Mouse (Mus musculus) cerebellum, postnatal 25 days (tissue): ENCODE data around the gene Cd55b.
"Not testable (repeated sequence)": the region's sequence is repeated elsewhere in the genome, so short reads cannot be mapped to it uniquely, and the experiment has no call there.

Experiments used
- DNase-seq, 2 experiments: peaks; one replicate each; pipeline ENCODE4 v3.0.0; 2021; ENCODE audit warnings: mixed read lengths in 2 of 2

Cd55b gene

GRCm38 (mm10) chr1:130422664-130423111 is at the start of gene Cd55b:
Gene Cd55b (minus strand): TSS chr1:130423009.
- DNase-seq = peak; percentile 58 to 74

DNA sequence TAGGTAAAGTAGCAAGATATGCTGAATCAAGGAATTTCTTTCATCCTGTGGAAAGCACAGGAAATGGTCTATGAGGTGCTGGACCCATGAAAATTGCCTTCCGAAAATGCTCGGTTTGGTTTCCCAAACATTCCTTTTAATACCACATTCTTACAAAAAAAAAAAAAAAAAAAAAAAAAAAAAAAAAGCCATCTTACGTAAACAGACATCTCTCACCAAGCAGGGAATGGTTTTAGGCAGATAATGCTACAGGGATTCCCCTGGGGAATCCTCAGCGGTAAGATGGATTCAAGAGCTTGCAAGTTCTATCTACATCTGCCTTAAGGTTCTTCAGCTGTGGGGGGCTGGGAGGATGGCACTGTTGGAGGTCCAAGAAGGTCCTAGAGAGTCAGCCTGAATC is 47.3 kb upstream of the Cd55b start:
- no peak for DNase-seq

DNA sequence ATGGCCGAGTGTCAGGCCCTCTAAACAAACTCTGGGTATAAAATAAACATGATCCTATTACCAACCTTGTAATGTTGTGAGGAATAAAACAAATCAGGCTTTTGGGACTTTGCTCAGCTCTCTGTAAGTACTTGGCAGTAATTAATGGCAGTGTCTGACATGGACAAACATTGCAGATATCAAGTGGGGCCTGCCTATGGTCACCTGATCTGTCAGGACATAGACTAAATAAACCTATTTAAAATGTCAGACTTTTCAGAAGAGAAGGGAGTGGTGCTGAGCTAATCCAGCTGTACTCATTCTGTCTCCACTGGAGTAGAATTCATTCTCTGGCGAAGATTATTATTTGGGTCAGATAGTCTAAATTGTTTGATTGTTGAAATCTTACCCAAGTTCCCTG is 44.6 kb upstream of the Cd55b start:
- no peak for DNase-seq

GRCm38 (mm10) chr1:130464173-130464572 is 41.4 kb upstream of the Cd55b start:
- DNase-seq = no peak

DNA sequence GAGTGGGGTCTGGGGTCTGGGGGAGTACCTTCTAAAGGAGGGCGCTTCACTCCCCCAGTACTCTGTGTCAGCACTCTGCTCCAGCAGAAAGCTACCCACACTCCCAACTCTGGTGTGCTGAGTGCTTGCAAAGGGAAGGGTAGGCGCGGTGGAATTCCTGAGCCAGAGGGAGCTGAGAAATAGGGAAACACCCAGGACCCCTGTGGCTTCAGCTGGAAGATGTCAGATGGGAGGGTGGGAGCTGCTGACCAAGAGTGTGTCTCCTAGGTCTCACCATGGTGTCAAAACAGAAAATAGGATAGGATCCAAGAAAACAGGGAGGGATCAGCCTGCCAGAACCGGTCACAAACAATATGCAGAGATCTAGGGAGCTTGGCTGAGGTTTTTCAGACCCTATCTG is 40.1 kb upstream of the Cd55b start:
- no peak for DNase-seq

DNA sequence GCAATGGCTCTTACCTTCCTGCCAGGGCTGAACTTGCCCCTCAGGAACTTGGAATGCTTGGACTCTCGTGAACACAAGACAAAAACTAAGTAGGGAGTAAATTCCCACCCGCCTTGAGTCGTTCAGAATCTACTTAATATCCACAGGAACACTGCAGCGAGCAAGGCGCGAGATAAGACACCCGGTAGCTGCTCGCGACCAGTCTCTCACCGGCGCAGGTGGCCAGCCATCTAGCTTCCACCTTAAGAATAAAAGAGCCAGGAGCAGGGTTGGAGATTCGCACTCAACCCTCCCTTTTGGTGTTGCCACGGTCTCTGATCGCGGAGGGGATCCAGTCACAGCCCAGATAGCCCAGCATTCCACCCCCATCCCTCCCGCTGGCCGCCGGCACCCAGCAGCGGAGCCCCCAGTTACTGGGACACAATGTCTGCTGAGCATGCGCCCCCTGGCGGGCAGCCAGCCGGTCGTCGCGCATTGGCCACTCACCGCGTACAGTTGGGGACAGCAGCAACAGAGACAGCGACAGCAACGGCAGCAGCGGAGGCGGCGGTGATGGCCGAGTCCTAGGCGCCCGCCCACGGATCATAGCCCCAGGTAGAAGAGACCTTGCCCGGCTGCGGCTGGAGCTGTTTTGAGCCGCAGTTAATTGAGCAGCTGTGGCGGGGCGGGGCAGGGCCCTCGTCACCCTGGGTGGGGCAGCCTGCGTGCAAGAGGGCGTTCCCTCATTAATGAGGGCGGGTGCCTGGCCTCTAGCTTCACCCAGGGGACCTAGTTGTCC is 39.5 kb upstream of the Cd55b start, which contains the start of gene Cd55:
Cd55 (minus strand) TSS at position 661 of the 778 bp plus-strand sequence.
- peak; percentile 85 to 90 for DNase-seq

GRCm38 (mm10) chr1:130455111-130455510 is 32.3 kb upstream of the Cd55b start:
- no peak for DNase-seq

DNA sequence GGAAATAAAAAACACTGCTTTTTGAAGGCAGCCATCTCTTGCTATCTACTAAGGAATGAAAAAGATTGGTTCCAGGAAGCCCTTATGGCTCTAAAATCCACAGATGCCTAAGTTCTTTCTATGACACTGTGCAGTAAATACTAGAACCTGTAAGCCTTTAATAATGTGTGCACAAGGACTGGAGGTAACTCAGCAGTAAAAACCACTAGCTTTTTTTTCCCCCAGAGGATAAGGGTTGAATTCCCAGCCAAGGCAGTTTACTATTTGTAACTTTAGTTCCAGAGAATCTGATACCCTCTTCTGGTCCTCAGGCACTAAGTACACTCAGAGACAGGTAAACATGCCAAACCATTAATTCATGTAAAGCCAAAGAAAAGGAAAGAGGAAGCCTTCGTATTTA is 20.1 kb upstream of the Cd55b start:
- not testable (repeated sequence) for DNase-seq

DNA sequence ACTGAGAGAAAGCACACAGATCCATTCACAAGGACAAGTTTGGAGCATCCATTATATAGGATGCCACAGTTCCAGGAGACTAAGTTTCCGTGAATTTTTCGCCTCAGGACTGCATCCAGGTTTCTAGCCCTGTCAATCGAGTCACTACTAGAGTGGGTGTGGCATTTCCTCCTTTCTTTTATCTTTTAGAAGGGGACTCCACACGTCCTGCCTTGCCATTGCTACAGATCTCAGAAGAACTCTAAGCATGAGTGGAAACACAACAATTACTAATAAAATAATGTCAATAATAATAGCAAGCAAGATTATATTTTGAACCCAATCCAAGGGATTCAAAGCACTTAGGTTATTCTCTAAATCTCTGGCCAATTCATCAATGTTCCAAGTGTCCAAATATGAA is 8.1 kb upstream of the Cd55b start:
- no peak for DNase-seq

GRCm38 (mm10) chr1:130428667-130429066 is 5.9 kb upstream of the Cd55b start:
- not testable (repeated sequence) for DNase-seq

DNA sequence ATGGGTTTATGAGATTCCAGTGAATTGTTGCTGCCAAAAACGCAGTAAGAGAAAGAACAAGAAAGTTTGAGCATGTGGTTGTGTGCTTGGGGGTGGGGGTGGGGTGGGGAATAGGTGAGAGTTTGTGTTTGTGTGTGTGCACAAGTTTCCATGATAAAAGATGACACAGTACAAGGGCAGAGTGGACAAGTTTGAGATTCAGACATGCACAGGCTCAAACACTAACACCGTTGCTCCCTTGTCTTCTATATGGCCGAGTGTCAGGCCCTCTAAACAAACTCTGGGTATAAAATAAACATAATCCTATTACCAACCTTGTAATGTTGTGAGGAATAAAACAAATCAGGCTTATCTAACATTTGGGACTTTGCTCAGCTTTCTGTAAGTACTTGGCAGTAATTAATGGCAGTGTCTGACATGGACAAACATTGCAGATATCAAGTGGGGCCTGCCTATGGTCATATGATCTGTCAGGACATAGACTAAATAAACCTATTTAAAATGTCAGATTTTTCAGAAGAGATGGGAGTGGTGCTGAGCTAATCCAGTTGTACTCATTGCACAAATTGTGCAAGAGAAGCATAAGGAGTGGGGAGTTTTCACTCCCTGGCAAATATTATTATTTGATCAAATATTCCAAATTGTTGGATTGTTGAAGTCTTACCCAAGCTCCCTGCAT is 4.5 kb upstream of the Cd55b start:
- DNase-seq = not testable (repeated sequence)

DNA sequence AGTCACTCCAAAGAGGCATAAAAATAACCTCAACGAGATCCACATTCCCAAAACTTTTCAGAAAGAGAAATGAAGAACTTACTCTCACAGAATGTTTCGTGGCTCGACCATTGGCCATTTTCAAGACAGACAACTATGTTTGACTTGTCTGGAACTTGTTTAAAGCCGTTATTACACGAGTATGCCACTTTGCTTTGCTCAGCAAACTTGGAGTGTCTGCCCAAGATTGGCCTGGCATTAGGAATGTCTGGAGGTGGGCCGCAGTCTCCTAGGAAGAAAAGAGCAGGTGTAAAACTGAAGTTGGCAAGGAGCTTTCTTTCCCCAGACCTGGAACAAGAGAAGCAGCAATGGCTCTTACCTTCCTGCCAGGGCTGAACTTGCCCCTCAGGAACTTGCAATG is 776 bp downstream of the Cd55b start:
- DNase-seq = not testable (repeated sequence)

DNA sequence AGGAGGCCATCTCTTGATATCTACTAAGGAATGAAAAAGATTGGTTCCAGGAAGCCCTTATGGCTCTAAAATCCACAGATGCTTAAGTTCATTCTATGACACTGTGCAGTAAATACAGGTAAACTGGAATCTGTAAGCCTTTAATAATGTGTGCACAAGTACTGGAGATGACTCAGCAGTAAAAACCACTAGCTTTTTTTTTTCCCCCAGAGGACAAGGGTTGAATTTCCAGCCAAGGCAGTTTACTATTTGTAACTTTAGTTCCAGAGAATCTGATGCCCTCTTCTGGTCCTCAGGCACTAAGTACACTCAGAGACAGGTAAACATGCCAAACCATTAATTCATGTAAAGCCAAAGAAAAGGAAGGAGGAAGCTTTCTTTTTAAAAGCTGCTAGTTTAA is 25.7 kb downstream of the Cd55b start:
- not testable (repeated sequence) for DNase-seq

DNA sequence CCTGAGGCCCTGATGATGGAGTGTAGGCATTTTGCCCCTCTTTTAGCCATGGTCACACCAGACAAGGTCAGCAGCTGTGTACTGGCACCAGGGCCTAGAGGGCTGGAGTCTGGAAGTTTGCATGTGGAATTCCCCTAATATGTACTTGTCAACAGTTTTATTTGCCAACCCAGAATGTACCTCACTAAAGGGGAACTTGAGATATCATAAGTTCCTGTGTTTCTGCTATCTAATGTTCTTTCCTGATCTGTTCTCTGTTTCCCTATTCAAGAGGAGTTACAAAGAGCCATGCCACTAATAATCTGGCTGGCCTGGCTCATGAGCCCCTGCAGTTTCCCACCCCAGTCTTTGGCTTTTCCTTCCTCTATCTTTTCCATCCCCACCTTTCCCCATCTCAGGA is 35.5 kb downstream of the Cd55b start:
- DNase-seq = not testable (repeated sequence)

GRCm38 (mm10) chr1:130377726-130378429 is 44.9 kb downstream of the Cd55b start:
- no peak for DNase-seq

DNA sequence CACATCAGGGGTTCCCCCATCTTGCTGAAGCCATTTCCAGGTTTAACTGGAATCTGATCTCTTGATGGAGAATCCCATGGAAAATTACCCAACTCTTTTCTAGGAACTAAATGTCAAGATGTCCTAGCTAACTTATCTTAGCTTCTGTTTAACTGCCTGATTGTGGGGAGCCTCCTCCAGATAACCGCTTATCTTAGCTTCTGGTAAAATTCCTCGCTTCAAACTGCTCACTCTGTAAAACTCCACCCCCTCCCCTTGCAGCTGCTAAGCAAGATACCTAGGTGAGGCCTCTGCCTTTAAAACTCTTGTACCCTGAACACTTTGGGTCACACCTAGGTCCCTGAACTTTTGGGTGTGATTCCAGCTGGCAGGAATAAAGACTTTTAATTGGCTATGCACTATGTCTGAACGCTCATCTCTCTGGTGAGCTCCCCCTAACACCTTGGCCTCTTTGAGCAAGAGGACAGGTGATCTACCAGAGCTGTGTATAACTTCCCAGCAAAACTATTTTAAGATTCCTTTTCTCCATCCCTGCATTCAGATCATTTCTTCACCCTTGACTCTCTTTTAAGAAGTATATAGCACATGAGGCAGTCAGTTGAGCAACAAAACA is 48.5 kb downstream of the Cd55b start:
- no peak for DNase-seq

- DNase-seq = no peak
Observed at GRCm38 (mm10) chr1:130373398-130374083, 49.3 kb downstream of the Cd55b start.

DNA sequence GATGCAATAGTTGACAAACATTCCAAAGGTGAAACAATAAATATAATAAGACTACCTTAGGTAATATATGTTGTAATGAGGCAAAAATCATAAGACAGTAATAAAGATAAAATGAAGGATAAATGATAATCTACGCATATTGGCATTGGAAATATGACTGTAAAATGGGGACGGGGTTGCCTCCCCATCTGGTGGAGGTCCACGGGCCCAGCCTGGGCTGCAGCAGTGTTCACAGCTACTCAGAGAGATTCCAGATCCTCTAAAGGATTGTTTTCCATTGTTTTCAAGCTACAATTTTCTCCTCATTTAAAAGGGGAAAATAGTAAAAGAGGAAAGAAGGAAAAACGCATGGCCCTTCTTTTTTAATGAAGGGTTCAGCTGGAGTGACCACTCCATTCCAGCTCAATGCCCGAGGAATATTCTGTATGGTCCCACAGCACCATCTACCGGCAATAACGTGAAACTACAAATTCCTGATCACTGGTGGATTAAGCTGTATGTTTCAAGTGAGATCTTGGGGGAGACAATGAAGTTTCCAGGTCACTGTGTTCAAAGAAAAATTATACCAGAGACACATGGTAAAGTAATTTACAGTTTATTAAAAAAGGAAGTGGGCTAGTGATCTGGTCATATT is 50.8 kb downstream of the Cd55b start:
- DNase-seq = peak; percentile 26 to 55

GRCm38 (mm10) chr1:130371291-130371690 is 51.5 kb downstream of the Cd55b start:
- no peak for DNase-seq

DNA sequence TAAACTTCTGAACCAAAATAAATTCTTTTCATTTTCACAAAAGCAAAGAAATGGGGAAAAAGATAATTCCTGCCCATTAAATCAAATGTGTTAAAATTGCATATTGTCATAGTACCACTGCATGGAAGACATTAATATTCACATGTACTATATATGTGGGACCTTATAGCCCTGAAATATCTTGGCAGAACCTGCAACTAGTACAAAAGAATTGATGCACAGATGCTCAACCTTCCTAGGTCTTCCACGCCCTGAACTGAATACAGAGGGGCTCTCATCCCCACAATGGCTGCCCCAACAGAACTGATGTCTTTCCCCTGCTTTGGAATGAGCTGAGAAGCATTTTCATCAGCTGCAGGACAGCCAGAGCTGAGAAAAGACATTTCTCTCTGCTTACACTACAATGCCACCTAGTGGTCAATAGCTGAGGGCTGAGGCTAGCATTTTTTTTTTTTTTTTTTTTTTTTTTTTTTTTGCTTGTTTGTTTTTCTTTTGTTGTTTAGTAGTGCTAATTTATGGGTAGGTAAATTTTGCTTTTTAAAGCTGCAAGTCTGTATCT is 72.7 kb downstream of the Cd55b start:
- DNase-seq = peak; percentile 16 to 33

- no peak for DNase-seq
Observed at GRCm38 (mm10) chr1:130342429-130342828, 80.4 kb downstream of the Cd55b start.
